Mouse (Mus musculus) midbrain, embryonic 10.5 days (tissue): Measurements from ENCODE around the gene Tpm1. TPM values are rescaled to one million over a fixed set of nuclear protein-coding genes. Genes with fewer than 3 reads are reported as not detected.

Source experiments
- DNase-seq: peaks from one replicate; pipeline ENCODE4 v3.0.0-alpha.2; 2017; ENCODE audit warnings: low spot score
- H3K27ac ChIP-seq: fragments of 300-500 bp; sonication (generic); replicated peaks from 2 replicates; pipeline ENCODE4 v1.5.1; 2016; ENCODE audit warnings: mild to moderate bottlenecking
- H3K27me3 ChIP-seq: fragments of 300-500 bp; sonication (generic); 2 replicates; pipeline ENCODE4 v1.6.1; 2016; ENCODE audit warnings: low read depth, mild to moderate bottlenecking; ENCODE audit not compliant: poor library complexity, severe bottlenecking
- H3K36me3 ChIP-seq: fragments of 300-500 bp; sonication (generic); 2 replicates; pipeline ENCODE4 v1.6.1; 2016; ENCODE audit warnings: mild to moderate bottlenecking, moderate library complexity
- H3K4me1 ChIP-seq: fragments of 300-500 bp; sonication (generic); 2 replicates; pipeline ENCODE4 v1.6.1; 2016
- H3K4me3 ChIP-seq: fragments of 300-500 bp; sonication (generic); 2 replicates; pipeline ENCODE4 v1.5.1; 2016; ENCODE audit warnings: mild to moderate bottlenecking, moderate library complexity
- H3K9me3 ChIP-seq: fragments of 300-500 bp; sonication (generic); replicated peaks from 2 replicates; pipeline ENCODE4 v1.6.1; 2016; ENCODE audit warnings: mild to moderate bottlenecking
- WGBS: fragments of 180-500 bp; shearing (Covaris S2); methylation state at CpG from one replicate; pipeline ENCODE4 v1.1.7; 2016; 5-methylcytosine and 5-hydroxymethylcytosine counted together
- polyA plus RNA-seq: library from polyadenylated mRNA; unstranded; fragments of >200 nt; fragmentation: Nextera tagmentation; extraction: Ambion mirVana; gene quantifications from 2 replicates; pipeline ENCODE4 v1.2.1, GENCODE M21; 2016

The Tpm1 gene
- polyA plus RNA-seq, 1 experiment from 2014 or later = 263 TPM

DNA sequence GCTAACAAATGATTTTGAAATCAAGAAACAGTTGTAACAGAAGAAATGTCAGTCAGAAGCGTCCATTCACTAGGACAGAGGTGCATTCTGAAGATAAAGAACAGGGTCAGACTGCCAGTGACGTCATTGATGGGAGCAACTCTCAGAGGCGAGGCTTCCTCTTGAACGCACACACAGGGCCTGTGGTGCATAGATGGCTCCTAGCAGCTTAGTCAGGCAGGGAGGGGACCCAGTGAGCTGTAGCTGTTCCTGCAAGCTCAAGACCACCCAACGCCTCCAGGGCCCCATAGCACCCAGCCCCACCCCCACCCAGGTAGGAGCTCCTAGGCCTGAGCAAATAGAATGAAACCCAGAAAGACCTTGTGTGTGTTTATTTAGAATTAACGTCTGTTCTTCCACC, 21.9 kb upstream of the Tpm1 start:
- Histone ChIP-seq H3K27ac (no peak overlapping the region; the same call in 1 of the 2 replicates), H3K4me1 (peaks cover 9% of the 10 kb centered on the region), H3K9me3 (no peaks in the 10 kb centered on the region), H3K36me3 (no peaks in the 10 kb centered on the region), H3K4me3 (no peak overlapping the region), H3K27me3 (no peaks in the 10 kb centered on the region)
- DNase-seq = no peak
- WGBS = 36% methylated on average over 6 of the region's 6 CpGs

DNA sequence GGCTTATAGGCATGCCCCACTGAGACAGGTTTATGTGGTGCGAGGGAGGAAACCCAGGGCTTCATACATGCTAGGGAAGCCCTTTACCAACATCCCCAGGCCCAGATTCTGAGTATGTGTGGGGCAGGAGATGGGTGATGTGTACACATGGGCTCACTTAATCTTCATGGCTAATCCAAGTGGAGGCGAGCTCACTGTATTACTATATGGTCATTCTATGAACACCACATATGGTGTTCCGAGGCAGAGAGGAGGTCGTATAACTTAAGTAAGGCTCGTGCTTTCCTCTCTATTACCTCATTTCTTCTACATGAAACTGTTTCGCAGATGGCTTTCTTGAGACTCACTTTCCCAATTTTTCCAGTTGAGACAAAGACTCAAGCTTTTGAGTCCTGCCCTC, 17.4 kb upstream of the Tpm1 start:
- H3K27ac ChIP-seq = no peak overlapping the region
- no peak overlapping the region for H3K4me3 ChIP-seq
- H3K36me3 ChIP-seq = no peaks in the 10 kb centered on the region
- H3K27me3 ChIP-seq = no peaks in the 10 kb centered on the region
- peaks cover 8% of the 10 kb centered on the region for H3K4me1 ChIP-seq
- WGBS = 88% methylated on average over 6 of the region's 6 CpGs
- H3K9me3 ChIP-seq = no peaks in the 10 kb centered on the region
- no peak for DNase-seq

DNA sequence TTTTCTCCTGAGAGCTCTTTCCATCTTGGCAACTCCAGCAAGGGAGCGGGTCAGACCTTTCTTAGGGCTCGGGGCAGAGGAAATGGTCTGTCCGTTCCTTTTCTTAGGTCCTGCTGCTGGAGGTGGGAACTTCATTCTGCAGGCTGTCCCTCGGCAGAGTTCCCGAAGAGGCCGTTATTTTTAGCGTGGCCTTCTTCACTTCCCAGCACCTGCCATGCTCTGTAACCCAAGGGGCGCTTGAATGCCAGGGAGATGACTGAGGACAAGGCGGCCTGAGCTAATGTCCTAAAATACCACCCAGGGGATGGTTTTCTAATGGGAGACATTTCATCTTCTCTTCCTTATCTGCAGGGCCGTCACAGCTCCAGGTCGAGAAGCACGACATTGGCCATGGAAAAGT, 10.5 kb upstream of the Tpm1 start:
- Histone ChIP-seq H3K27ac (no peak overlapping the region), H3K4me1 (peaks cover 9% of the 10 kb centered on the region), H3K4me3 (no peak overlapping the region), H3K27me3 (no peaks in the 10 kb centered on the region), H3K9me3 (no peaks in the 10 kb centered on the region), H3K36me3 (no peaks in the 10 kb centered on the region)
- no peak for DNase-seq
- WGBS = 90% methylated on average over 12 of the region's 12 CpGs

DNA sequence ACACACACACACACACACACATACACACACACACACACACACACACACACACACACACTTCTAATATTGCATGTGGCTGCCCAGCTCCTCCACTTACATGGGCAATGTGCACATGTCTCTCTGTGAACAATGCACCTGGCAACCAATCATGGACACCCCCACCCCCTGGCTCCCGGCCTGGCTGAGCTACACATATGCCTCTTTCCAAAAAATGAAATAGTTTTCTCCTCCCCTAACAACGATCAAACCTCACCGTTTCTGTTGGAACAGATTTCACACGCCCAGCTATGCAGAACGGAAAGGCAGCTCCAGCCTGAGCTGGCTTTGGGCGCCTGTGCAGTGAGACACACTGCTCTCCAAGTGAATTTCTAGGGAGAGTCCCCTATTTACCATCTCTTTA, 9.2 kb upstream of the Tpm1 start:
- H3K36me3 ChIP-seq = no peaks in the 10 kb centered on the region
- WGBS = 88% methylated on average over 6 of the region's 6 CpGs
- H3K4me3 ChIP-seq = no peak overlapping the region
- peaks cover 9% of the 10 kb centered on the region for H3K4me1 ChIP-seq
- no peaks in the 10 kb centered on the region for H3K9me3 ChIP-seq
- no peaks in the 10 kb centered on the region for H3K27me3 ChIP-seq
- no peak overlapping the region for H3K27ac ChIP-seq
- DNase-seq = no peak

DNA sequence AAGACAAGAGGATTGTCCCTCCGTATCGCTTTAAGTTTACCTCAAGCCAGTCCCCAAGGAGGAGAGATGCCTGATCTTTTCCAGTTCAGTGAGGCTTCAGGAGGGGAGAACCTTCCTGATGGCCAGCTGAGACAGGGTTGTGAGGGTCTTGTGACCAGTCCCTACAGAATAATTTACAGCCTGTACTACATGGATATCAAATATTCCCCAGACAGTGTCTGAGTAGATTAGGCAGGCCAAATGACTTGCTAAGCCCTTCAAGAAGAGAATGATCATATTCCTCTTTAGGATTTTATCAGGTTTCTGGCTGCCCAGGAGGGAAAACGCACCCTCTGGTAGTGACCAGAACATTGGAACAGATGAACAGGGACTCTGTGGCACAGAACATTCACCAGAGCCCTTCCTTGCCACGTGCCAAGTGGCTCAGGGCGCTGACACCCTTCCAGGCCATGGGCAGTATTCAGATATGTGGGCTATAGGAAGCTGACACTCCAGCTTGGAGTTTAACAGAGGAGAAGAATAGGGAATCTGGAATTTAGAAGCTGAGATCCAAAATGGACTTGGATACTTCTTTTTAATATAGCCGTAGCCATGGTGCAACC, 1.6 kb upstream of the Tpm1 start:
- 75% methylated on average over 6 of the region's 6 CpGs for WGBS

DNA sequence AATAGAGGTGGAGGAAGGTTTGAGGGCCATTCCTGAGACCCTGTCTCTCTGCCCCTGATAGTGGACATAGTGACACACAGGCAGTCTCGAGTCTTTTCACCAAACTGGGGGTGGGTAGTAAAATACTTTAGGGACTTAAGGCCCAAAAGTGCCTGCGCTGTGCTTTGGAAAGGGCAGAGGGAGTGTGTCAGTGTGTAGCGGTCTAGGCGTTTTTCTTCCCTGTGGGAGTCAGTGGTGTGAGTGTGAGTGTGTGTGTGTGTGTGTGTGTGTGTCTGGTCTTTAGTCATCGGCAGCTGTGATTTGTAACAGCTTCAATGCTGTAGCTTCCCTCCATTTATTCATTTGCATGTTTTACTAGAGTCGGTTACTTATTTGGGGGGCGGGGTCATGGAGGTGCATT, 630 bp upstream of the Tpm1 start:
- 13% methylated on average over 7 of the region's 7 CpGs for WGBS

More for the DNA sequence above, 1.6 kb upstream of the Tpm1 start:
- Histone ChIP-seq H3K9me3 (no peaks in the 10 kb centered on the region), H3K4me3 (no peak overlapping the region), H3K27me3 (peaks cover 66% of the 10 kb centered on the region), H3K4me1 (peaks cover 42% of the 10 kb centered on the region), H3K27ac (no peak overlapping the region), H3K36me3 (no peaks in the 10 kb centered on the region)
- no peak for DNase-seq

DNA sequence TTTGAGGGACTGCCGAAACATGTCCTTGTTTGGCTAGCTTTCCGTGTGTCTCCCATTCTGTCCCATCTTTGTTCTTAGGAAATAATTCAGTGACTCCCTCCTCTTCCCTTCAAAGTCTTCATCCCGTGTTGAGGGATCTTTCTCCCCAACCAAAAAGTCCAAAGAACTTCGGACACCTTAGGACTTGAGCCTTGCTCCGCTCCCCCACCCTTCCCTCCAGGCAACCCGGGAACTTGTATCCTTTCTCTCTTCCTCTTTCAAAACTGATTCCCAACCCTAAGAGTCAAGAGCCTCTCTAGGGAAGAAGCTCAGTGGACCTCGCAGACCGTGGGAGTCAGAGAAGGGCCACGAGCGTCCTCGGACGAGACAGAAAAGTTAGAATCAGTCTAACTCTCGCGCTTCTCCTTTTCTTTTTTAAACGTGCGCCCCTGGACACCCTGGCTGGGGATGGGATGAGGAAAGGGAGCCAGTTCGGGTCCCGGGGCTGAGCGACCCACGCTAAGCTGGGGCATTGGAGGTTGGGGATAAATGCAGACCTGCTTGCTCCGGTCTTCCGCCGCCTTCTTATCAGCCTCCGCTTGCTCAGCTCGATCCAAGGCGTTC, 622 bp downstream of the Tpm1 start:
- Histone ChIP-seq H3K4me1 (peaks cover 52% of the 10 kb centered on the region), H3K27me3 (peaks cover 73% of the 10 kb centered on the region), H3K27ac (peak overlapping the region; percentile 77), H3K4me3 (peak overlapping the region; percentile 62), H3K36me3 (no peaks in the 10 kb centered on the region), H3K9me3 (no peaks in the 10 kb centered on the region)
- DNase-seq = no peak
- under 1% methylated on average over 26 of the region's 26 CpGs for WGBS

More for the DNA sequence above, 630 bp upstream of the Tpm1 start:
- DNase-seq = no peak
- Histone ChIP-seq H3K36me3 (no peaks in the 10 kb centered on the region), H3K4me3 (peak overlapping the region; percentile 62), H3K9me3 (no peaks in the 10 kb centered on the region), H3K27me3 (peaks cover 73% of the 10 kb centered on the region), H3K27ac (peak overlapping the region; percentile 77), H3K4me1 (peaks cover 52% of the 10 kb centered on the region)

DNA sequence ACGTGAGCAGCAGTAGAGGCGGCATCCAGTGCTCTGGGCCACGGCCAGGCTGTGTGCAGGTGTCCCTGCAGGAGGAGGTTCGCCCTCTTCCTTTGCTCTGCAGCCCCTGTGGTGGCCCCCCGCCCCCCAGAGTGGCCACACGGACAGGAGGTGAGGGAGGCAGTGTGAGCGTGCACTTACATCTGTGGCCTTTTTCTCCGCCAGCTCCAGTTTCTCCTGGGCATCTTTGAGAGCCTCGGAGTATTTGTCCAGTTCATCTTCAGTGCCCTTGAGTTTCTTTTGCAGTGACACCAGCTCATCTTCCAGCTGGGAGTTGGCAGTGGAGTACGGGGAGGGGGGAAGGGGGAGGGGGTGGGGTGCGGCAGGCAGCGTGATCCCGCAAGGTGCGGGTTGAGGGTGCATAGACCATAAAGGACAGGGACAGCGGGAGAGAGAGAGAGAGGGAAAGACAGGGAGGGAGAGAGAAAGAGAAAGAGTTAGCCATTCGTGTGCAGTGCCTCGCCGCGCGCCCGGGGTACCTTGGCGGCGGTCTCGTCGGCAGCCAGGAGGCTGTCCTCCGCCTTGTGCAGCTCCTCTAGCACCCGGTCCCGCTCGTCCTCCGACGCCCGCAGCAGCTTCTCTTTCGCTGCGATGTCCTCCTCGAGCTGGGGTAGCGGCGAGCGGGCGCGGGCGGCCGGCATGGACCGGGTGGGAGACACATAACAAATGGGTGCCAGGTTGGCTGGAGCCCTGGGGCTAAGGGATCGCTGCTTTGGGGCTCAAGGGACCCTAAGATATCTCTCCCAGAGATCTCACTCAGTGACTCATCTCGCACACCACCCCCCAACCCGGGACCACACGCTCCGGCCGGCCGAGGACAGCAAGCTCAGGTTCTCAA, 1.4 kb downstream of the Tpm1 start:
- peak; percentile 54 for DNase-seq
- Histone ChIP-seq H3K4me1 (peaks cover 53% of the 10 kb centered on the region), H3K4me3 (peak overlapping the region; percentile 62), H3K9me3 (no peaks in the 10 kb centered on the region), H3K27ac (peak overlapping the region; percentile 64), H3K36me3 (no peaks in the 10 kb centered on the region), H3K27me3 (peaks cover 73% of the 10 kb centered on the region)
- WGBS = under 1% methylated on average over 50 of the region's 50 CpGs

DNA sequence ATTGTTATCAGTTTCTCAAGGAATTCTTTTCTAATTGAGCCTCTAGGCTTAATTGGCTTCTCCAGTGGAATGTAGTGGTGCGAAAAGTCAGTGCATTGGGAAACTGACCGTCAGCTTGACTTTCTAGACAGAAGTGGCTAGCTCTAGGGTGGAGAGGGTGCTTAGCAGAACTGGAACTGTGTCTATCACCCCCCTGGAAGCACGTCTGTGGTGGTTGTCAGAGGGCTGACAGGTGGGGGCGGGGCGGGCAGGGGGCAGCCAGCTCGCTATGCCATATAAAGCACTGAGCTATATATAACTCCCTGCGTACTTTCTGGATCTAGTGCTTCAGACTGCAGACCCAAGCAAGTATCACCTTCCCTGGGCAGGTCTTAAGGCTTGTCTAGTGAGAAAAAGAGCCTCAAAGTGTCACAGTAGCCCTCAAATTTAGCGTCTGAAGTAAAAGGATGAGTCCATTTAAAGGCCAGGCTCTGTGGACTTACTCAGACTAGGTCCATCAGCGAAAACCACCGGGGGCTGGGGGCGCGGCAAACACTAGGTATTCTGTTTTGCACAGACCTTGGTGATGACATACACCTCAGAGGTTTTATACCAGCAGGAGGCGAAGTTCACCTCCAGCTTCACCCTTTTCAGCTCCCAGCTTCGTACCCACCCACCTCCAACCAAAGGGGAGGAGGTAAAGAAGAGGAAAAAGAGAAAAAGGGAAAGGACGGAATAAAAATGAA, 2.2 kb downstream of the Tpm1 start:
- H3K36me3 ChIP-seq = no peaks in the 10 kb centered on the region
- peak overlapping the region; percentile 62 for H3K4me3 ChIP-seq
- peak overlapping the region; percentile 64; the same call in 1 of the 2 replicates for H3K27ac ChIP-seq
- H3K9me3 ChIP-seq = no peaks in the 10 kb centered on the region
- peak; percentile 35 for DNase-seq
- peaks cover 61% of the 10 kb centered on the region for H3K4me1 ChIP-seq
- WGBS = 4% methylated on average over 15 of the region's 15 CpGs
- peaks cover 67% of the 10 kb centered on the region for H3K27me3 ChIP-seq

DNA sequence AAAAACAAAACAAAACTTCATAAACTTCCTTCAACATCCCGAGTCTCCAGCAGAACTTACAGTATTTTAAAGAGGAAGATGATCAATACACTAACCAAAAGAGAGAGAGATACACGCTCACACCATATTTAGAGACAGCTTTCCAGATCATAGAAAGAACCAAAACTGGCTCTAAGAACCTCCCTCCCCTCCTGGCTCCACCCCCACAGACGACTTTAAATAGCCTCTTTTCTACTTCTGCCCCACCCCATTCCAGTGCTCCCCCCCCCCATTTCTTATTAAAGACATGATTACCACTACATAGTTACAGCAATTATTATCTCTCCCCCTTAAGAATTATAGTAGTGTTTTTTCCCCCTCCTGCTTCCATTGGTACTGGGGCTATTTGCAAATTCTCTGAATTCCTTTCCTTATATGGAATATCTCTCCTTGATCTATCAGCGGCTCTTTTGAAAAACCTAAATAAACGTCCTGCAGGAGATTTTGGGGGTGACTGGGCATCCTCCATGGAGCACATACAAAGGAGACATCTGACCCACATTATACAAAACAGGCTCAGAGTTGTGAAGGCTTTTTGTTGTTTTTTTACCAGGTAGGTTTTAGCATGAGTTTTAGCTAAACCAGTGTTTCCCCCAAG, 3.1 kb downstream of the Tpm1 start:
- Histone ChIP-seq H3K4me3 (no peak overlapping the region; the same call in 1 of the 2 replicates), H3K27ac (no peak overlapping the region), H3K27me3 (peaks cover 58% of the 10 kb centered on the region), H3K4me1 (peaks cover 70% of the 10 kb centered on the region), H3K36me3 (no peaks in the 10 kb centered on the region), H3K9me3 (no peaks in the 10 kb centered on the region)
- WGBS = 15% methylated on average over 5 of the region's 5 CpGs
- DNase-seq = no peak

DNA sequence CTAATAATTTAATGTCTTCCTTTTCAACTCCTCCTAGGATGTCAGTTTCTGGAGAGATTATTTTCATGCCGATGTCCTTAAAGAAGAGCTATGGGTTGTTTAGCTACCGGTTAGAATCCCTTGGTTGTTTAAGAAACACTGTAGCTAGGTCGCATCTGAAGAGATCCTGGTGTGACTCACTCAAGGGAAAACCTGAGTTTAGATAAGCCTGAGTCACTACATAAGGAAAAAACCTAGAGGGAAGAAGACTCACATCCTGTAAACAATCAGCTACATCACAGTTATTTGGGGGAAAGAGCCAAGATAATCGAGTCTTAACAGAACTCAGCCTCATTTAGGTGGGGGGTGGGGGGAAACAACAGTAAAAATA, 3.9 kb downstream of the Tpm1 start:
- 43% methylated on average over 4 of the region's 4 CpGs for WGBS
- H3K4me3 ChIP-seq = no peak overlapping the region
- DNase-seq = no peak
- peaks cover 50% of the 10 kb centered on the region for H3K27me3 ChIP-seq
- peaks cover 78% of the 10 kb centered on the region for H3K4me1 ChIP-seq
- no peak overlapping the region for H3K27ac ChIP-seq
- no peaks in the 10 kb centered on the region for H3K36me3 ChIP-seq
- H3K9me3 ChIP-seq = no peaks in the 10 kb centered on the region
